Mouse (Mus musculus): ENCODE measurements at regions not wholly inside any gene's neighbourhood (a gene's known extent, or its start where the extent isn't known, plus 50 kb on each side); places are given as distances from the start of the nearest gene placed in this dataset.

DNA sequence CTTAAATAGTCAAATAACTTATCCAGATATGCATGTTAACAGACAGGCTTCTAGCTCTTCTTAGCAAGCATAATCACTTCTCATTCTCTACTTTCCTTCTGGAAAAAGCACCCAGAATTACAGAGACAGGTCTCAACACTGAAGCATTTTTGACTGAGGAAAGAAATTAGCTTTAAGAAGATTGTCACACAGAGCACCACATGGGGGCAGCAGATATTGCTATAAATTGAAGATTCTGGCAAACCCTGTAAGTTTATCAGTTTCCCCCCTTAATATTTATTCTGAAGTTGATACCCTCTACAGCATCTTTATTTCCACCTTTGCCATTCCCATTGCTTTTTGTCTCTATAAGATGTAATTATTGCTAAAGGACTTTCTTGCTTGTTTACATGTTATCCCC lies 83.4 kb upstream of the Lrrc4c start:
- peak; percentile 35 for DNase-seq

DNA sequence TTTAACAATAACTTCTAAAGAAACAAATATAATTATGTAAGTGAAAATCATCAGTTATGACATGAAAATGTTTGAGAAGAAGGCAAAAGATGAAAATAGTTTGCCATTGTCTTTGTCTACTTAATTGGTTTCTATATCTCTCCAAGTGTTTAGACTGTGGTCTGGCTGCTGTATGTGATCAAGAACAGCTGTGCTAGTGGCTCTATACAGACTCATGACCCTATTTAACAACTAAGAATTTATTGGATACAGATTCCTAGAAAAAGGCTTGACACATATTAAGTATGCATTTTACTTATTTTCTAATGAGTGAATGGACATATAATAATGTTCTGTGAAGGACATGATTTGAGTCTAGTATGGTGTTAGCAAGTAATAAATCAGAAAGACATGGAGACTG lies 78.7 kb upstream of the Lrrc4c start:
- no peak for DNase-seq

DNA sequence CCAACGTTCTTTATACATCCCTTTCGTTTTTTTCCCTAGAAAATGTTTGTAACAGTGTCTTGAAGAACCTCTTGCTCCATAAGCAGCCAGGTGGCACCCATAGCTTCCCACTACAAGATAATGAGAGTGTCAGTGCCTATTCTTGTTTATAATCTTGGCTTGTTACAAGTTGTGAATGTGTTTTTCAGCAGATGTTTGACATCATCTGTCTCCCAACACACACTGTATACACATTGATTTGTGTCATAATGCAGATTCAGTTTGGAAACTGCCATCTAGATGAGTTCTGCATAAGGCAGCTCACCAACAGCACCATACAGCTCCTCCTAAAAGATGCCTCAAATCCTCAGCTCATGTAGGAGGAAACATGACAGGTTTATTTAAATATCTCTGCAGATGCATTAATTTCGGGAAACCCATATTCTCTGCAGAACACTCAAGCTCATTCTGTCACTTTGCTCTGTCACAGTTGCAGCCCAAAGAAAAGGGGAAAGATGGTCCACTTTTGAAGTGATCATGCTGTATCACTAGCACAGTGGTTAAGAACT lies 77.4 kb upstream of the Lrrc4c start:
- no peak for DNase-seq

DNA sequence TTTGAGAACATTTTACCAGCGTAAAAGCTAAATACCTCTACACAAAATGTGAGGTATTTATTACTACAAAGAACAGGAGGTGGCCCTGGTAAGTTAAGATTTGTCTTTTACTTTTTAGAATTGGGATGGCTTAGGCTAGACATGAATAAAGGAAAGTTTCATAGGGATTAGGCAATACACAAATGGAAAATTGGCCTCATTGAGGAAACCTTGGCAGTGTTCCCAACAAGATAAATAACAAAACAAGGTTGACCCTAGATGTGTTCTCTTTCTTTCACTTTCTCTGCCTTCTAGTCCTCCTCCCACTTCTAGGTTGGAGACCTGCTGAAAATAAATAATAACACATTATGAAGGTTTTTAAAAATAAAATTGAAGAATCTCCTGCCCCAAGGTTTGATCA lies 64.3 kb upstream of the Lrrc4c start:
- DNase-seq: peak; percentile 5

DNA sequence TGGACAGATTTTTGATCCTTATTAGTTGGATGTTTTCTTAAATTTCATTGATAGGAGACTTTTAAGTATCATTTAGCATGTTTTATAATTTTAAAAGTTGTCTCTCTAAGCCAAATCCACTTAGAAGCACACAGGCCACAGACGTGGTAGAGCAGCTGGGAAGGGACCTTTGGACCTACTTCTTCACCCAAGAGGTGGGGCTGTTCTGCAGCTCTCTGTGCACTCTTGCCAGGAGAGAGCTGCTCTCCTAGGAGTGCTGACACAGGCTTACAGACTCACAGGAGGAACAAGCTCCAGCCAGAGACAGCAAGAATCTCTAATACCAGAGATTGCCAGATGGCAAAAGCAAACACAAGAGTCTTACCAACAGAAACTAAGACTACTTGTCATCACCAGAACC lies 61.5 kb upstream of the Lrrc4c start:
- peak; percentile 26 for DNase-seq
